Mouse (Mus musculus): ENCODE results near the gene Ewsr1.

Ewsr1 gene

GRCm38 (mm10) chr11:5059230-5059629 is 39.8 kb downstream of the Ewsr1 start:
- no peak for DNase-seq (ENCODE audit: extremely low read depth, insufficient read length, low spot score)

GRCm38 (mm10) chr11:5058783-5059182 is 40.3 kb downstream of the Ewsr1 start:
- DNase-seq (ENCODE audit: extremely low read depth, insufficient read length, low spot score): no peak

GRCm38 (mm10) chr11:5057856-5058641 is 41.0 kb downstream of the Ewsr1 start, which contains the start of gene Rasl10a:
TSS of gene Rasl10a (plus strand) at chr11:5058128.
- no peak for DNase-seq (ENCODE audit: extremely low read depth, insufficient read length, low spot score)

- DNase-seq (ENCODE audit: extremely low read depth, insufficient read length, low spot score): no peak
Measured at GRCm38 (mm10) chr11:5057541-5057855, 41.6 kb downstream of the Ewsr1 start.

- DNase-seq (ENCODE audit: extremely low read depth, insufficient read length, low spot score): no peak
Measured at GRCm38 (mm10) chr11:5057064-5057463, 42.0 kb downstream of the Ewsr1 start.

- DNase-seq (ENCODE audit: extremely low read depth, insufficient read length, low spot score): no peak
Measured at GRCm38 (mm10) chr11:5055945-5056938, 42.8 kb downstream of the Ewsr1 start.

- no peak for DNase-seq (ENCODE audit: extremely low read depth, insufficient read length, low spot score)
Measured at GRCm38 (mm10) chr11:5054874-5055273, 44.2 kb downstream of the Ewsr1 start.

- no peak for DNase-seq (ENCODE audit: extremely low read depth, insufficient read length, low spot score)
Measured at GRCm38 (mm10) chr11:5054151-5054550, 44.9 kb downstream of the Ewsr1 start.

- no peak for DNase-seq (ENCODE audit: extremely low read depth, insufficient read length, low spot score)
Measured at GRCm38 (mm10) chr11:5052200-5052854, 46.7 kb downstream of the Ewsr1 start.

GRCm38 (mm10) chr11:5051629-5052028 is 47.4 kb downstream of the Ewsr1 start:
- DNase-seq (ENCODE audit: extremely low read depth, insufficient read length, low spot score): no peak

GRCm38 (mm10) chr11:5046321-5046926 is 52.6 kb downstream of the Ewsr1 start:
- no peak for DNase-seq (ENCODE audit: extremely low read depth, insufficient read length, low spot score)

GRCm38 (mm10) chr11:5042645-5043381 is 56.3 kb downstream of the Ewsr1 start:
- DNase-seq (ENCODE audit: extremely low read depth, insufficient read length, low spot score): no peak

- DNase-seq (ENCODE audit: extremely low read depth, insufficient read length, low spot score): no peak
Measured at GRCm38 (mm10) chr11:5041144-5041780, 57.8 kb downstream of the Ewsr1 start.

GRCm38 (mm10) chr11:5040585-5040984 is 58.5 kb downstream of the Ewsr1 start:
- DNase-seq (ENCODE audit: extremely low read depth, insufficient read length, low spot score): no peak

GRCm38 (mm10) chr11:5037146-5037854 is 61.8 kb downstream of the Ewsr1 start:
- DNase-seq (ENCODE audit: extremely low read depth, insufficient read length, low spot score): no peak

GRCm38 (mm10) chr11:5035421-5035820 is 63.6 kb downstream of the Ewsr1 start:
- no peak for DNase-seq (ENCODE audit: extremely low read depth, insufficient read length, low spot score)

GRCm38 (mm10) chr11:5033136-5033535 is 65.9 kb downstream of the Ewsr1 start:
- no peak for DNase-seq (ENCODE audit: extremely low read depth, insufficient read length, low spot score)

- DNase-seq (ENCODE audit: extremely low read depth, insufficient read length, low spot score): no peak
Measured at GRCm38 (mm10) chr11:5032706-5033105, 66.4 kb downstream of the Ewsr1 start.

- DNase-seq (ENCODE audit: extremely low read depth, insufficient read length, low spot score): no peak
Measured at GRCm38 (mm10) chr11:5028228-5028627, 70.8 kb downstream of the Ewsr1 start.

Measured in 3134 (cell line).